Mouse (Mus musculus): ENCODE measurements around the gene Spin1. TPM values are rescaled to one million over a fixed set of nuclear protein-coding genes. Genes with fewer than 3 reads are reported as not detected.
"Not testable (repeated sequence)": the region's sequence is repeated elsewhere in the genome, so short reads cannot be mapped to it uniquely, and the experiment has no call there.

The Spin1 gene
- total RNA-seq, 2 experiments from 2014 or later = 169 to 173 TPM

DNA sequence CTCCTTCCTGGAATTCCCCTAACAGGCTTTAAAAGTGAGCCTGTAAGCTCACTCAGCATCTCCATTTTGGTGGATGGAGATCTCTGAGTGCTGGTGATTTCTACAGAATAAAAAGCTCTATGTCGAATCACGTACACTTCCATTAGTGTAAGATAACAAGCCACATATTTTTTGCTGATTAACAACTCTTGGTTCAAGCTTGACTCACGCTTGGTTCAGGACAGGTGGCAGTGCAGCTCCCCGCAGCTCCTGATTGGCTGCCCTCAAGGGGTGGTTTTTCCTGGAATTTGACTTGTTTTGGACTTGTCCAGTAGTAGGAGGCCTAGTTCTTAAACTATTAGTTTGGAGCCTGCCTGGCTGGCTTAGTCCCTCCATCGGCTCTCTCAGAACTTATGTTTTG, 7.2 kb upstream of the Spin1 start:
- intact Hi-C loops (cut with DNase I) = no loop called here
- DNase-seq (ENCODE audit: low spot score in 2 of 2) = no peak

GRCm38 (mm10) chr13:51094323-51095195, 6.1 kb upstream of the Spin1 start:
- intact Hi-C loops (cut with DNase I) = no loop called here
- no peak for DNase-seq (ENCODE audit: low spot score in 2 of 2)

GRCm38 (mm10) chr13:51095196-51095715, 5.4 kb upstream of the Spin1 start:
- intact Hi-C loops (cut with DNase I) = no loop called here
- DNase-seq (ENCODE audit: low spot score in 2 of 2) = no peak

DNA sequence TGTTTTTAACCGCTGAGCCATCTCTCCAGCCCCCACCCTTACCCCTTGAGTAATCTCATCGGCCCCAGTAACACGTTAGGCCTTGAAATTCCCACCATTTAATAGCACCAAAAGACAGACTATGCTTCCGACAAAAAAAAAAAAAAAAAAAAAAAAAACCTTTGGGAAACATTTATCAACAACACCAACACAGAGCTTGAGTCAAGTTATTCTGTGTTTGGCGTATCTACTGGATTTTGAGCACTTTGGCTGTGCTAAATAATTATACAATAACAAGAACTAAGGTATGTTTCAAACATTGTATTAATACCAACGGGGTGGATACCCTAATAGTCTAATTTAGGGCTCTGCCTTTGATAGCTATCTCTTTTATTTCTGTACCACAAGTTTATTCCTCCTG, 4.0 kb upstream of the Spin1 start:
- DNase-seq (ENCODE audit: low spot score in 2 of 2) = no peak
- intact Hi-C loops (cut with DNase I) = no loop called here

DNA sequence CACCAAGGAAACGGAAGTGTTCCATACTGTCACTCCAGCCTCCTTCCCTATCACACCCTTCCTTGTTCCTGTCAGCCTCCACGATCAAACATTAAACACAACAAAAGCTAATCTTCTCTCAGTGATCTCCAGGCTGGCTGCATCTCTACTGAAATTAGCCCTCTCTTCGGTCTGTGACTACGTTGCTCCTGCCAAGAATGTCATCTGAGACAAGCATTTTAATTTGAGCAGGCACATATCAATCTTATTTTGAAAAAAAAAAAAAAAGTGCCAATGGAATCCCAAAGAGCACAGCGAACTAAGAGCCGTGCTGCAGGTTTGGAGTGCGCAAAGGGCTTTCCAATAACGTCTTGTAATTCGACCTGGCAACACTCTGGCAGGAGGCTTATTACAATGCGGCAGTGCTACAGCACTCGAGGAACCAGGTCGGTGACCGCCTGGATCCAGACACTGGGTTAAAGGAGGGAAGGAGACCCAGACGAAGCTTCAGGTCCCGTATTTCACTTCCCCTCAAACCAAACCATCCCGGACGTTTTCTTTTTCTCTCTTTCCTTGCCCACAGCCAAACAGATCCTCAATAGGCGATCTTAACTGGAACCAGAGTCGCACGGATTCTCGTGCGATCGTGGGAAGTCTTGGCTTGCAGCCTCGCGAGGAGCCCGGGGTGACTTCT, 984 bp upstream of the Spin1 start:
- intact Hi-C loops (cut with DNase I) = loop anchor here (2.0 to 5.0 kb wide), 3 partner anchors 48 to 318 kb away; no protein-coding TSS in a partner anchor
- DNase-seq (ENCODE audit: low spot score in 2 of 2) = peak; percentile 14 to 21

DNA sequence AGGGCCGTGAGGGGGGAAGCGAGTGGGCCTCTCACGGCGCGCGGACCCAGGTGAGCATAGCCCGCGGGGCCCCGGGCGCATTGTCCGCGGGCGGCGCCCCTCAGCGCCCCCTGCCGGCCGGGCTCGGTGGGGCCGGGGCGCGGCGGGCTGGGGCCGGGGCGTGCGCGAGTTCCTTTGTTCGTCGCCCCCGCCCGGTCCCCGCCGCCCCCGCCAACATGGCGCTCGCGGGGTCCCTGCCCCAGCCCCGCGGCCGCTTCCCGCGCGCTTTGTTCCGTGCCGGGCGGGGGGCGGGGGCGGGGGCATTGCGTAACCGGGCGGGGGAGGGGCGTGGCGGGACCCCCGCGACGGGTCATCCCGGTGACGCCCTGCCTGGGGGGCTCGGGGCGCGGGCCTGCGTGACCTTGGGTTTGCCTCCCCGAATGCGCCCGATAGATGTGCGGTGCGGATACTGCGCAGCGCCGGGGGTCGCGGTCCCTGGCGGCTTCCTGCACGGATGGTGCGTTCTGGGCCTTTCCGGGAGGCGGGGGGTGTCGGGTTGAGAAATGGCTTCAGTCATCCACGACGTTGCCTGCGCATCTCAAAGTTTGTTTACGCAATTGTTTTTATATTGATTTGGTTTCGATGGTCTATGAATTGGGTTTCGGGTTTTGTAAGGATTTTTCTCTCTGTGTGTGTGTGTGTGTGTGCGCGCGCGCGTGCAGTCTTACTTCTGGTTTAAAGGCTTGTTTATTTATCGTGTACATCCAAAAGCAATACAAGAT, 516 bp downstream of the Spin1 start:
- DNase-seq (ENCODE audit: low spot score in 2 of 2) = peak; percentile 40 to 53
- intact Hi-C loops (cut with DNase I) = loop anchor here (2.0 to 5.0 kb wide), 3 partner anchors 46 to 316 kb away; no protein-coding TSS in a partner anchor

- no peak for DNase-seq (ENCODE audit: low spot score in 2 of 2)
- intact Hi-C loops (cut with DNase I) = loop anchor here (2.0 to 5.0 kb wide), 3 partner anchors 46 to 316 kb away; no protein-coding TSS in a partner anchor
These were observed 1.1 kb downstream of the Spin1 start for GRCm38 (mm10) chr13:51101777-51102132.

DNA sequence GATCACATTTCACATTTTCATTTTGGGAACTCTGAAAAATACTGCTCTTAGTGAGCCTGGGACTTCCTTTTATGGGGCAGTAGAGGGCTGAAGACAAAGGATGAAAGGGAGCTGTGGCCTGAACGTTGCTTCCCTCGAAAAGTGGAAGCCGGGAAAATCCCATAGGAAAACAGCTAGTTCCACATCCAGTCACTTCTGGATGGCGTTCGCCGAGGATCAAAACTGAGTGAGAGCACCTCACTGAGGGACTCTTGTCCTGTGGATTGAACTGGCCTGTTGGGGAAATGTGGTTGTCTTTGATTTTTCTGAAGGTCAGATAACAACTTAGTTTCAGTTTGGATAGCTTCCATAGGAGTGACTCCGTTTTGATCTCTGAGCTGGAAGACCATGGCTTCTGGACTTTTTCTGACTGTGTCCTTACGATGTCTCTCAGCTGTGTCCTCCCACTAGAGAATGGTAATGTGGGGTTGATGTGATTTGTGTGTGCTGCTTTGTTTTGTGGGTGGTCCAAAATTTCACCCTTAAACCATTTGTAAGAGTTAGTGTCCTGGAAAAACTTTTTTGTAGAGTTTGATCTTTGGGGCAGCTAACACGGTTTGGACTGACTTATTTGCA, 2.5 kb downstream of the Spin1 start:
- intact Hi-C loops (cut with DNase I) = loop anchor here (5.0 kb wide), 2 partner anchors 44 to 314 kb away; no protein-coding TSS in a partner anchor
- DNase-seq (ENCODE audit: low spot score in 2 of 2) = no peak

- intact Hi-C loops (cut with DNase I) = loop anchor here (5.0 kb wide), 2 partner anchors 43 to 313 kb away; no protein-coding TSS in a partner anchor
- peak in 1 of 2 experiments; percentile 17 for DNase-seq (ENCODE audit: low spot score in 2 of 2)
These were observed 3.4 kb downstream of the Spin1 start for GRCm38 (mm10) chr13:51103861-51104650.

- intact Hi-C loops (cut with DNase I) = no loop called here
These were observed 5.4 kb downstream of the Spin1 start for GRCm38 (mm10) chr13:51105861-51106655.

GRCm38 (mm10) chr13:51106816-51107215, 6.1 kb downstream of the Spin1 start:
- DNase-seq (ENCODE audit: low spot score in 2 of 2) = no peak
- intact Hi-C loops (cut with DNase I) = no loop called here

More at GRCm38 (mm10) chr13:51105861-51106655, 5.4 kb downstream of the Spin1 start:
- no peak for DNase-seq (ENCODE audit: low spot score in 2 of 2)

- intact Hi-C loops (cut with DNase I) = no loop called here
- no peak for DNase-seq (ENCODE audit: low spot score in 2 of 2)
These were observed 8.8 kb downstream of the Spin1 start for GRCm38 (mm10) chr13:51109517-51109916.

DNA sequence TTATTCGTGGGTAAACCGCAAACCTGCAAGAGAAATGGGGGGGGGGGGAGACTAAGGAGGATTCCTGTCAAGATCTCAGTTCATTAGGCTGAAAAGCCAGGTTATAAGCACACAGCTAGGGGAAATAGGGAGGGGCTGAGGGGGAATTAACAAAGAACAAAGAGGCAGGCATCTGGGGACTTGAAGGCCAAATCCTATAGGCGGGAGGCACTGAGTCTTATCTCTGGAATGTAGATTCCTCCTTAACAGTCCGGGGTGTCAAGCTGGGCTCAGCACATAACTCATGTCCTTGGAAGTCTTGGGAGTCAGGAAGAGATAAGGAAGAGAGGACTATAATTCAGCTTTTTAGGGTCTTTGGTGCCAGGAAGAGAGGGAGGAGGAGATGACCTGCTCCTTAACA, 13.7 kb downstream of the Spin1 start:
- intact Hi-C loops (cut with DNase I); DNase-seq (ENCODE audit: low spot score in 2 of 2): not testable (repeated sequence)

DNA sequence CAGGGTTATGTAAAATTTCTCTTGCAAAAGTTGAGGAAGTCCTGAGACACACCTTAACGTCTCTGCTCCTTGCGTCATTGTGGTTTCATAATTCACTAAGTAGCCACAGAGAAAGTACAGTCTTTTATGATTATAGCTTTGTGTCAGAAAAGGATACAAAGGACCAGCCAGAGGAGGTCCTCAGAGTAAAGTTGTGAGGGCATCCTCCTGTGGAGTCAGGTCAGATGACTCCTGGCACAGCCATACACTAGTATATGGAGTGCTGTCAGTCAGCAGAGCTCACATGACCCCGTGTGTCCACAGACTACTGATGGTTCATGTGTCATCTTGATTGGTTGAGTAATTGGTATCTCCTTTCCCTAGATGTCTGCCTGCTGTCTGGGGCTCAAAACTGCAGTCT, 15.1 kb downstream of the Spin1 start:
- DNase-seq (ENCODE audit: low spot score in 2 of 2) = no peak
- intact Hi-C loops (cut with DNase I) = no loop called here

- DNase-seq (ENCODE audit: low spot score in 2 of 2) = no peak
- intact Hi-C loops (cut with DNase I) = no loop called here
These were observed 20.1 kb downstream of the Spin1 start for GRCm38 (mm10) chr13:51120734-51121133.

DNA sequence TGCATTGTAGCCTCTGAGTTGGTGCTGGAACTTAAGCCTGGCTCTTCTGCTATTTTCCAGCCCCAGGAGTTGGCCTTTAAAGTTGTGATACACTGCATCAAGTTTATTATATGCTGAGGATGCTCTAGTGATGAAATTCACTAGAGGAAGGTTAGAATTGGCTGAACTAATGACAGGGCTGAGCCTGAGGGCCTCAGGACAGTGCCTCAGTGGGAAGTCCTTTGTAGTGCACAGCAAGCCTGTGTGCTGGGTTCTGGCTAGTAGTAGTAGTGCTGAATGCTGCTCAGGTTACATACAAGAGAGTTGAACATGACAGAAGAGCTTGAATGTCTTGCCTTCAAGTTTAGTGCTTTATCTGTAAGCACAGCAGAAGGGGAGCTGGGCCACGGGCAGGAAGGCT, 21.3 kb downstream of the Spin1 start:
- intact Hi-C loops (cut with DNase I) = no loop called here
- DNase-seq (ENCODE audit: low spot score in 2 of 2) = no peak

DNA sequence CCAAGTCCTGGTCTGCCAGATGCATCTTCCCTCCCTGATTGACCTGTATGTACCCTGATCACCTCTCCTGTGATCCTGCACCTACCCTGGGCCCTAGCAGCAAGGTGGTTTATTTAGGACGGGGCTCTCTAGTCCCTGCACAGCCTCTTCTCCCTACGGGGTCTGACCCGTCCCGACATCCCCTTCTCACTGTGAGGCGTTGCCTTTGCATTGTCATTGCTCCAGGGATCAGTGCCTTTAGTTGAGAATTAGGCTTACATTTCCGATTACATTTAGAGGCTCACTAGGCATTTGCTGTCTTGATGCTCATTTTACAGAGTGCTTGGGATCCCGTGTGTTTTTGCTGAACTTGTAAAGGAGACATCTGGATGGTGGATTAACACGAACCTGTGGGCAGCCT, 22.1 kb downstream of the Spin1 start:
- no peak for DNase-seq (ENCODE audit: low spot score in 2 of 2)
- intact Hi-C loops (cut with DNase I) = no loop called here

GRCm38 (mm10) chr13:51125357-51125756, 24.7 kb downstream of the Spin1 start:
- DNase-seq (ENCODE audit: low spot score in 2 of 2) = no peak
- intact Hi-C loops (cut with DNase I) = no loop called here

Measured in left cerebral cortex, postnatal 14 days (tissue).